Mouse (Mus musculus) stomach, postnatal 0 days (tissue): ENCODE data around the gene Thbs1.

Source experiments
- CTCF ChIP-seq: IDR thresholded peaks from 2 replicates; pipeline ENCODE4 v1.5.1; 2016; ENCODE audit warnings: antibody characterized with exemption, low read depth, mild to moderate bottlenecking, moderate library complexity
- EP300 ChIP-seq: optimal IDR thresholded peaks from 2 replicates; pipeline ENCODE3; 2016; ENCODE audit warnings: antibody characterized with exemption

DNA sequence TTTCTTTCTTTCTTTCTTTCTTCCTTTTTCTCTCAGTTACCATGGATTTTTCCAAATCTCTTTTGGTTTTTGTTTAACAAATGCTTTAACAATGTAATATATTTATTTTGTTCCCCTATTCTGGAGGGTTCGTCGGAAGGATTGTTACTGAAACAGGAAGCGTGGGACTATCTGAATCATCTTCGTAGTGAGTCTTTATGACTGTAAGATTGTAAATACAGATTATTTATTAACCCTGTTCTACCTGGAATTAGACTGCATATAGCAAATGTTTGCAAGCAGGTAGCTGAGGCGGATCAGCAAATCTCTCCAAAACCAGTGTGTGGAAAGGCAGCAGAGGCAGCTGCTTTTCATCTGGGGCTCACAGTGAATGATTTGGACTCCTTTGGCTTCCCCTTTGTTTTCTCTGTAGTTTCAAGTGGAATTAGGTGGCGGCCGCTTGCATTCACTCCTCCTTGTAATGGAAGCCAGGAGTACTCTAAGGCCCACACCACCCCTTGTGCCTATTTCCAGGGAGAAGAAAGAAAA lies 14.3 kb downstream of the Thbs1 start:
- TF ChIP-seq CTCF (no peak), EP300 (no peak)
